Mouse (Mus musculus) liver, embryonic 14.5 days (tissue): ENCODE results near the gene Tmem81. TPM values are rescaled to one million over a fixed set of nuclear protein-coding genes. Genes with fewer than 3 reads are reported as not detected.

Source experiments
- ATAC-seq: fragments of 200-750 bp; cut with Nextera tagmentation; 2 replicates; pipeline ENCODE4 v1.8.0; 2017; ENCODE audit warnings: moderate number of reproducible peaks, mild to moderate bottlenecking, moderate library complexity; ENCODE audit not compliant: insufficient read depth
- DNase-seq, 3 experiments: peaks; one replicate each; pipeline ENCODE4 v3.0.0-alpha.2; 2012 to 2013; ENCODE audit warnings: low read depth in 3 of 3, low spot score in 3 of 3
- H3K27ac ChIP-seq: fragments of 300-500 bp; sonication (generic); 2 replicates; pipeline ENCODE4 v1.5.1; 2014; ENCODE audit warnings: moderate library complexity, mild to moderate bottlenecking, control low read depth, inconsistent platforms
- H3K27me3 ChIP-seq: fragments of 300-500 bp; sonication (generic); 2 replicates; pipeline ENCODE4 v1.6.1; 2014; ENCODE audit warnings: mild to moderate bottlenecking, low read length, moderate library complexity; ENCODE audit not compliant: control insufficient read depth, insufficient read depth
- H3K36me3 ChIP-seq: fragments of 300-500 bp; sonication (generic); replicated peaks from 2 replicates; pipeline ENCODE4 v1.6.1; 2014; ENCODE audit warnings: low read depth; ENCODE audit not compliant: control insufficient read depth, insufficient read depth
- H3K4me1 ChIP-seq, 2 experiments: fragments of 200-500 bp in 1 of 2; fragments of 300-500 bp in 1 of 2; sonication (generic) in 1 of 2; replicated peaks; 2 replicates each; pipeline ENCODE4 v1.6.1; 2012 to 2014; ENCODE audit warnings: antibody characterized with exemption in 1 of 2, inconsistent platforms in 1 of 2, low read length in 1 of 2; ENCODE audit not compliant: control insufficient read depth in 2 of 2, insufficient read depth in 2 of 2
- H3K4me2 ChIP-seq: fragments of 300-500 bp; sonication (generic); 2 replicates; pipeline ENCODE4 v1.6.1; 2014; ENCODE audit warnings: low read depth, mild to moderate bottlenecking, control low read depth, moderate library complexity
- H3K4me3 ChIP-seq, 2 experiments: fragments of 200-500 bp in 1 of 2; fragments of 300-500 bp in 1 of 2; sonication (generic) in 1 of 2; 2 replicates each; pipeline ENCODE4 v1.5.1; 2012 to 2014; ENCODE audit warnings: low read depth in 2 of 2, low read length in 2 of 2, mild to moderate bottlenecking in 2 of 2, control low read depth in 1 of 2, inconsistent platforms in 1 of 2, moderate library complexity in 1 of 2; ENCODE audit not compliant: insufficient read depth in 1 of 2
- H3K9ac ChIP-seq: fragments of 300-500 bp; sonication (generic); replicated peaks from 2 replicates; pipeline ENCODE4 v1.6.1; 2014; ENCODE audit warnings: mild to moderate bottlenecking, control low read depth, moderate library complexity
- H3K9me3 ChIP-seq: fragments of 300-500 bp; sonication (generic); 2 replicates; pipeline ENCODE4 v1.6.1; 2016; ENCODE audit warnings: low read length, mixed read lengths; ENCODE audit not compliant: control insufficient read depth
- CTCF ChIP-seq: IDR thresholded peaks from 2 replicates; pipeline ENCODE4 v1.5.1; 2016; ENCODE audit warnings: antibody characterized with exemption, low read depth, control low read depth
- EP300 ChIP-seq: IDR thresholded peaks from 2 replicates; pipeline ENCODE4 v1.6.1; 2016; ENCODE audit warnings: antibody characterized with exemption, low read depth
- WGBS: fragments of 180-500 bp; shearing (Covaris S2); extraction: QIAGEN DNeasy Blood & Tissue Kit; methylation state at CpG from one replicate; pipeline ENCODE4 v1.1.7; 2014; ENCODE audit not compliant: insufficient replicate concordance; 5-methylcytosine and 5-hydroxymethylcytosine counted together
- polyA plus RNA-seq, 2 experiments: library from polyadenylated mRNA; depleted of rRNA in 1 of 2; stranded (reverse) in 1 of 2; unstranded in 1 of 2; fragments of >200 nt; fragmentation: Nextera tagmentation in 1 of 2; extraction: Ambion mirVana in 1 of 2; gene quantifications; 2 replicates each; pipeline versions ENCODE4 v1.2.1 to v1.2.3; 2012 to 2014

Tmem81 gene
- polyA plus RNA-seq, 2 experiments = 0.88 to 1.3 TPM

GRCm38 (mm10) chr1:132471032-132471431 lies 35.0 kb upstream of the Tmem81 start:
- no peak overlapping the region for H3K27ac ChIP-seq
- no peaks in the 10 kb centered on the region for H3K9me3 ChIP-seq
- WGBS = 84% methylated on average over 2 of the region's 2 CpGs
- no peaks in the 10 kb centered on the region for H3K36me3 ChIP-seq
- TF ChIP-seq CTCF (no peak), EP300 (no peak)
- no peak overlapping the region for H3K9ac ChIP-seq
- DNase-seq (no peak), ATAC-seq (no peak)
- peaks cover 2 to 4% of the 10 kb centered on the region in 2 experiments; a peak in 3 of 4 replicates for H3K4me1 ChIP-seq
- H3K27me3 ChIP-seq = no peaks in the 10 kb centered on the region
- no peak overlapping the region for H3K4me2 ChIP-seq
- H3K4me3 ChIP-seq = no peak overlapping the region

GRCm38 (mm10) chr1:132471499-132471898 lies 34.5 kb upstream of the Tmem81 start:
- peaks cover 3 to 6% of the 10 kb centered on the region in 2 experiments; a peak in 3 of 4 replicates for H3K4me1 ChIP-seq
- DNase-seq (no peak), ATAC-seq (no peak)
- no peaks in the 10 kb centered on the region for H3K9me3 ChIP-seq
- no peaks in the 10 kb centered on the region for H3K27me3 ChIP-seq
- no peak for TF ChIP-seq CTCF
- TF ChIP-seq EP300 = no peak
- H3K4me2 ChIP-seq = no peak overlapping the region
- H3K4me3 ChIP-seq = no peak overlapping the region
- no peak overlapping the region for H3K9ac ChIP-seq
- WGBS = 81% methylated on average over 5 of the region's 5 CpGs
- no peaks in the 10 kb centered on the region for H3K36me3 ChIP-seq
- no peak overlapping the region for H3K27ac ChIP-seq

- peaks cover 4 to 6% of the 10 kb centered on the region in 2 experiments; a peak in 3 of 4 replicates for H3K4me1 ChIP-seq
- no peak overlapping the region for H3K27ac ChIP-seq
- TF ChIP-seq CTCF (peak; percentile 51), EP300 (no peak)
- H3K36me3 ChIP-seq = no peaks in the 10 kb centered on the region
- no peak overlapping the region for H3K9ac ChIP-seq
- H3K27me3 ChIP-seq = no peaks in the 10 kb centered on the region
- ATAC-seq (no peak), DNase-seq (no peak)
- no peaks in the 10 kb centered on the region for H3K9me3 ChIP-seq
- no peak overlapping the region for H3K4me3 ChIP-seq
- 47% methylated on average over 5 of the region's 5 CpGs for WGBS
- no peak overlapping the region for H3K4me2 ChIP-seq
These were observed 33.5 kb upstream of the Tmem81 start for GRCm38 (mm10) chr1:132472537-132472936.

- no peak for DNase-seq
- Histone ChIP-seq H3K4me1 (peaks cover 10 to 18% of the 10 kb centered on the region in 2 experiments), H3K36me3 (no peaks in the 10 kb centered on the region), H3K9ac (no peak overlapping the region), H3K9me3 (no peaks in the 10 kb centered on the region), H3K27ac (no peak overlapping the region), H3K4me3 (no peak overlapping the region), H3K4me2 (no peak overlapping the region), H3K27me3 (no peaks in the 10 kb centered on the region)
- TF ChIP-seq CTCF = no peak
- no peak for TF ChIP-seq EP300
- WGBS = 64% methylated on average over 1 of the region's 1 CpGs
- no peak for ATAC-seq
These were observed 31.5 kb upstream of the Tmem81 start for GRCm38 (mm10) chr1:132474496-132474895.

GRCm38 (mm10) chr1:132476575-132476927 lies 29.5 kb upstream of the Tmem81 start:
- Histone ChIP-seq H3K4me2 (peak overlapping the region; percentile 69), H3K4me1 (peaks cover 8 to 18% of the 10 kb centered on the region in 2 experiments), H3K9me3 (no peaks in the 10 kb centered on the region), H3K9ac (peak overlapping the region; percentile 86), H3K36me3 (no peaks in the 10 kb centered on the region), H3K27me3 (no peaks in the 10 kb centered on the region), H3K27ac (peak overlapping the region; percentile 16), H3K4me3 (peak overlapping the region; percentile 75 to 92)
- TF ChIP-seq EP300 (no peak), CTCF (no peak)
- 4% methylated on average over 9 of the region's 9 CpGs for WGBS
- ATAC-seq = peak; percentile 56
- peak in 1 of 3 experiments; percentile 23 for DNase-seq
